Mouse (Mus musculus): Measurements from ENCODE around the gene Gm3727. TPM values are rescaled to one million over a fixed set of nuclear protein-coding genes. Genes with fewer than 3 reads are reported as not detected.
"Not testable (repeated sequence)": the region's sequence is repeated elsewhere in the genome, so short reads cannot be mapped to it uniquely, and the experiment has no call there.

The Gm3727 gene
- polyA plus RNA-seq (2016; fragmentation: Nextera tagmentation; extraction: Ambion mirVana), result not detected in 2 replicates

DNA sequence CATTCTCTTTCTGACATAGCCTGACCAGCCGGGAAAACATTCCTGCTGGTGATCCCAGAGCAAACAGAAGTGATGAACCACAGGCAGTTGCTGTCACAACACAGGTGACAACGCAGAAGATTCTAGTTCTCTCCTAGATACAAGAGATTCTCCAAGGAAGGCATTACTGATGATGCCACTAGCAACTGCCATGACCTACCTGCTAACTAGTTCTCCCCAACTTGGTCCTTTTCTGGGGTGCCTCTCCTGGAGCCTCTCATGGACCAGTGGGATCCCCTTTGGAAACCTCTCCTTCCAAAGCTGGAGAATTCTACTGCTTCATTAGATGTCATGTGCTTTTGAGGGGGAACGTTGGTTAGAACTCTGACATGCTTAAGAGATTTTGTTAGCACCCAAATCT is at the start of gene Gm3727:
Gene Gm3727 (minus strand): TSS at position 101 of the 400 bp plus-strand sequence.
- H3K4me2 ChIP-seq; H3K4me3 ChIP-seq (replicated peaks); ATAC-seq (ENCODE audit: insufficient number of reproducible peaks, insufficient read depth, low FRiP score, low TSS enrichment, low read depth); H3K4me1 ChIP-seq (replicated peaks); H3K9ac ChIP-seq (replicated peaks); H3K9me3 ChIP-seq; H3K27ac ChIP-seq; H3K36me3 ChIP-seq; H3K27me3 ChIP-seq: not testable (repeated sequence)
- 78% methylated on average over 3 of the region's 3 CpGs for WGBS

DNA sequence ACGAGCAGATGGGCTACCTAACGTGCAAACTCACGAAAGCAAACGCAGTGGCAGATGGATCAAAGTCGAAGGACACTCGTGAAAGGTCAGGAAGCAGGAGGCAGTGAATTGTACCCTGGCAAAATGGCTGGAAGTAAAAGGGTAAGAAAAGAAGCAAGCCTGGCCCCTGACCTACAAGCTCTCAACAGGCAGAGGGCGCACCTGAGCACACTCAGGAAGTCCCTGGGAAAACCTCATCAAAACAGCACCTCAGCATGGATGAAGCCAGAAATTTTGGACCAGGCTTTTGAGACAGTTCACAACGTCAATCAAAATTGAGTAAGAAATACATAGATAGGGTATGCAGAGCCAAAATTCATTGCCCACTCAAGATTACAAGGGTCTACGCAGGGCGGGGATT is 21.0 kb downstream of the Gm3727 start:
- ATAC-seq (ENCODE audit: insufficient number of reproducible peaks, insufficient read depth, low FRiP score, low TSS enrichment, low read depth); H3K9ac ChIP-seq (replicated peaks); H3K4me3 ChIP-seq (replicated peaks); H3K4me1 ChIP-seq (replicated peaks); H3K9me3 ChIP-seq; H3K36me3 ChIP-seq; H3K27me3 ChIP-seq; H3K4me2 ChIP-seq; H3K27ac ChIP-seq: not testable (repeated sequence)
- 4% methylated on average over 7 of the region's 10 CpGs for WGBS

Other genes starting within 250 kb of the Gm3727 start
- gene Gm10406, start 237.3 kb downstream of the Gm3727 start, polyA plus RNA-seq (2016; fragmentation: Nextera tagmentation; extraction: Ambion mirVana), result 0.95 and 0.98 TPM in 2 replicates
- gene Gm3685, start 219.7 kb downstream of the Gm3727 start, polyA plus RNA-seq (2016; fragmentation: Nextera tagmentation; extraction: Ambion mirVana), result not detected in 2 replicates
- gene Gm3696, start 164.1 kb downstream of the Gm3727 start, polyA plus RNA-seq (2016; fragmentation: Nextera tagmentation; extraction: Ambion mirVana), result 1.9 and 2.1 TPM in 2 replicates
- gene Gm6676, start 139.3 kb downstream of the Gm3727 start, polyA plus RNA-seq (2016; fragmentation: Nextera tagmentation; extraction: Ambion mirVana), result not detected in 2 replicates
- gene Gm3512, start 90.2 kb downstream of the Gm3727 start, polyA plus RNA-seq (2016; fragmentation: Nextera tagmentation; extraction: Ambion mirVana), result 5.1 and 5.7 TPM in 2 replicates
- not detected in 2 replicates for gene Gm16434, start 70.2 kb downstream of the Gm3727 start, polyA plus RNA-seq (2016; fragmentation: Nextera tagmentation; extraction: Ambion mirVana)
- 1.0 and 1.3 TPM in 2 replicates for gene Gm3739, start 50.3 kb upstream of the Gm3727 start, polyA plus RNA-seq (2016; fragmentation: Nextera tagmentation; extraction: Ambion mirVana)
- not detected in 2 replicates for gene Gm5797, start 67.7 kb upstream of the Gm3727 start, polyA plus RNA-seq (2016; fragmentation: Nextera tagmentation; extraction: Ambion mirVana)
- gene Gm8374, start 100.4 kb upstream of the Gm3727 start, polyA plus RNA-seq (2016; fragmentation: Nextera tagmentation; extraction: Ambion mirVana), result not detected in 2 replicates
- gene Gm3755, start 186.2 kb upstream of the Gm3727 start, polyA plus RNA-seq (2016; fragmentation: Nextera tagmentation; extraction: Ambion mirVana), result not detected in 2 replicates
- gene Gm3752, start 219.0 kb upstream of the Gm3727 start, polyA plus RNA-seq (2016; fragmentation: Nextera tagmentation; extraction: Ambion mirVana), result 0.59 and 1.4 TPM in 2 replicates

All from limb, embryonic 12.5 days (tissue).